Mouse (Mus musculus) erythroblast, embryonic 14.5 days (primary cell): ENCODE measurements around the gene Pex7.

ENCODE experiments used
- GATA1 ChIP-seq: IDR thresholded peaks from 2 replicates; pipeline ENCODE4 v1.6.1; 2012; ENCODE audit warnings: low read length, inconsistent platforms, mixed read lengths
- TAL1 ChIP-seq: IDR thresholded peaks from 3 replicates; pipeline ENCODE4 v1.6.1; 2012; ENCODE audit warnings: low read length, inconsistent platforms, mixed read lengths

- TF ChIP-seq GATA1, result no peak
- TF ChIP-seq TAL1, result no peak
Measured at GRCm38 (mm10) chr10:19900191-19900590, 7.3 kb downstream of the Pex7 start.
